Mouse (Mus musculus): ENCODE results near the gene Exoc2. TPM values are rescaled to one million over a fixed set of nuclear protein-coding genes. Genes with fewer than 3 reads are reported as not detected.

The Exoc2 gene
- polyA plus RNA-seq, 1 experiment from 2014 or later, result 12.7 TPM

DNA sequence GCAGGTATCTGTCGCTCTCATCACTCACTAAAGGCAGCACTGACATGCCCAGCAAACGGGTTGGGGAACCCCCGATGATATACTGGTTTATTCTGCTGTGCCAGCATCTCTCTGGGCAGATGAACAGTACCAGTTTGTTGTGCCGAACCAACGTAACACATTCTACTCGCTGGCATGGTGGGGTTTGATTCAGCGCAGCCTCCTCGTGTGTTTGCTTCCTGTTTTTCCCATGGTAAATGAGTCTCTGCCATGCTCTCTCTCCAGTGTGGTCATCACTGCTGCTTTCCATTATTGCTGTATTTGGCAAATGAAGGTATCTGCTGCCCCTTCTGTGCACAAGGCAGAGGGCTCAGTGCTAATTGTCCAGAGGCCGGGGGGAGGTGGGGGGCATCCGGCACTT is 15.8 kb upstream of the Exoc2 start:
- no peak overlapping the region for H3K9ac ChIP-seq (ENCODE audit: low read length)
- H3K4me1 ChIP-seq (replicated peaks; ENCODE audit: control insufficient read depth, insufficient read depth), result no peaks in the 10 kb centered on the region
- H3K4me2 ChIP-seq (replicated peaks; ENCODE audit: low read depth), result 0 out of 2 replicates have a peak overlapping the region, but pooled peaks have one; percentile 8
- H3K27me3 ChIP-seq (ENCODE audit: control insufficient read depth, insufficient read depth, low read length), result no peaks in the 10 kb centered on the region
- ATAC-seq (ENCODE audit: low FRiP score, low TSS enrichment) (peak; percentile 13; the same call in 1 of the 2 replicates), DNase-seq (ENCODE audit: low spot score) (no peak)
- no peaks in the 10 kb centered on the region for H3K9me3 ChIP-seq (ENCODE audit: control insufficient read depth, low read length)
- TF ChIP-seq CTCF (IDR thresholded peaks at IDR 0.05; ENCODE audit: low read depth) (no peak), EP300 (optimal IDR thresholded peaks at IDR 0.05) (no peak)
- H3K27ac ChIP-seq (replicated peaks), result no peak overlapping the region
- H3K36me3 ChIP-seq (ENCODE audit: control insufficient read depth, insufficient read depth, low read length), result no peaks in the 10 kb centered on the region
- no peak overlapping the region for H3K4me3 ChIP-seq (ENCODE audit: low read depth, low read length)
- WGBS, result 66% methylated on average over 10 of the region's 10 CpGs

DNA sequence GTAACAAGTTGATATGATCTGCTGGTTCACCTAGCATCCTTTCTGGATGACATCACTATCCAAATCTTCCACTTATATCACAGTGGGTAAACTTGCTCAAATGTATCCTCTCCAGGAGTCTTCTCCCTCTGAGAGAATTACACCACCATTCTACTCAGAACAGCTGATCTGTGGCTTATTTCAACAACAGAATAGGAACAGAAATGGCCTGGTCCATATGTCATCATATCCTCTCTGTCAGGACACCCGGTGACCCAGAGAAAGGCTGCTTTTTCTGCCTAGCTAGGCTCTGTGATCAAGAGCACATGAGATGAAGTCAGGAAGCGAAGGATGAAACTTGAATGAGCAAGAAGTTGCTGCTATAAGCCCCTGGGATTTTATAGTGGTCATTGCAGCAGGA is 13.8 kb upstream of the Exoc2 start:
- Histone ChIP-seq H3K4me2 (replicated peaks; ENCODE audit: low read depth) (no peak overlapping the region), H3K36me3 (ENCODE audit: control insufficient read depth, insufficient read depth, low read length) (no peaks in the 10 kb centered on the region), H3K4me3 (ENCODE audit: low read depth, low read length) (no peak overlapping the region), H3K9me3 (ENCODE audit: control insufficient read depth, low read length) (no peaks in the 10 kb centered on the region), H3K4me1 (replicated peaks; ENCODE audit: control insufficient read depth, insufficient read depth) (no peaks in the 10 kb centered on the region), H3K27me3 (ENCODE audit: control insufficient read depth, insufficient read depth, low read length) (no peaks in the 10 kb centered on the region), H3K27ac (replicated peaks) (no peak overlapping the region), H3K9ac (ENCODE audit: low read length) (no peak overlapping the region)
- 78% methylated on average over 2 of the region's 2 CpGs for WGBS
- TF ChIP-seq CTCF (IDR thresholded peaks at IDR 0.05; ENCODE audit: low read depth) (no peak), EP300 (optimal IDR thresholded peaks at IDR 0.05) (no peak)
- ATAC-seq (ENCODE audit: low FRiP score, low TSS enrichment) (no peak), DNase-seq (ENCODE audit: low spot score) (no peak)

DNA sequence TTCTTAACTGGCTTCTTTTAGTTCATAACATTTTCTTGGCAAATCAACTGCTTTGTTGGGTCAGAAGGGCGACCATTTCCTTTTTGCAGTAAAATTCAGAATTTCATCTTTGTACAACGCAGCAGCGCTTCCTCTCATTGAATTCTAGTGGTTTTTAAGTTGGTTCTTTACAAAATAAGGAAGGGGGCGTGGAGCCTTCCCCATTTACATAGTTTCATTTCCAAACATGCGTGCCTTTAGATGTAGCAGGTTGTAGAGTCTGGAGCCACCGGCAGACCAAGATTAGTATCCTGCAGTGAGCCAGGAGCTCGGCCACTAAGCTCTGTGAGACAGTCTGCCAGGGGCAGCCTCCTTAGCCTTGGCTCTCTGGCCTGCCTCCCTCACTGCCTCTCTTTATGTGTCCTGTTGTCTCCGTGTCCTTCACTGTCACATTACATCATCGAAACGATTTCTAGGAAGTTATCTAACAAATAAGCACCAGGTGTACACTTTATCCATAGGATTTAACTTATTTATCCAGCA is 13.1 kb upstream of the Exoc2 start:
- TF ChIP-seq CTCF (IDR thresholded peaks at IDR 0.05; ENCODE audit: low read depth) (no peak), EP300 (optimal IDR thresholded peaks at IDR 0.05) (no peak)
- H3K4me1 ChIP-seq (replicated peaks; ENCODE audit: control insufficient read depth, insufficient read depth), result no peaks in the 10 kb centered on the region
- H3K27me3 ChIP-seq (ENCODE audit: control insufficient read depth, insufficient read depth, low read length), result no peaks in the 10 kb centered on the region
- H3K36me3 ChIP-seq (ENCODE audit: control insufficient read depth, insufficient read depth, low read length), result no peaks in the 10 kb centered on the region
- no peaks in the 10 kb centered on the region for H3K9me3 ChIP-seq (ENCODE audit: control insufficient read depth, low read length)
- no peak overlapping the region for H3K9ac ChIP-seq (ENCODE audit: low read length)
- no peak for DNase-seq (ENCODE audit: low spot score)
- no peak for ATAC-seq (ENCODE audit: low FRiP score, low TSS enrichment)
- peak overlapping the region; percentile 59 for H3K4me2 ChIP-seq (replicated peaks; ENCODE audit: low read depth)
- peak overlapping the region; percentile 86; the same call in 1 of the 2 replicates for H3K27ac ChIP-seq (replicated peaks)
- WGBS, result 53% methylated on average over 10 of the region's 10 CpGs
- peak overlapping the region; percentile 32; the same call in 1 of the 2 replicates for H3K4me3 ChIP-seq (ENCODE audit: low read depth, low read length)

DNA sequence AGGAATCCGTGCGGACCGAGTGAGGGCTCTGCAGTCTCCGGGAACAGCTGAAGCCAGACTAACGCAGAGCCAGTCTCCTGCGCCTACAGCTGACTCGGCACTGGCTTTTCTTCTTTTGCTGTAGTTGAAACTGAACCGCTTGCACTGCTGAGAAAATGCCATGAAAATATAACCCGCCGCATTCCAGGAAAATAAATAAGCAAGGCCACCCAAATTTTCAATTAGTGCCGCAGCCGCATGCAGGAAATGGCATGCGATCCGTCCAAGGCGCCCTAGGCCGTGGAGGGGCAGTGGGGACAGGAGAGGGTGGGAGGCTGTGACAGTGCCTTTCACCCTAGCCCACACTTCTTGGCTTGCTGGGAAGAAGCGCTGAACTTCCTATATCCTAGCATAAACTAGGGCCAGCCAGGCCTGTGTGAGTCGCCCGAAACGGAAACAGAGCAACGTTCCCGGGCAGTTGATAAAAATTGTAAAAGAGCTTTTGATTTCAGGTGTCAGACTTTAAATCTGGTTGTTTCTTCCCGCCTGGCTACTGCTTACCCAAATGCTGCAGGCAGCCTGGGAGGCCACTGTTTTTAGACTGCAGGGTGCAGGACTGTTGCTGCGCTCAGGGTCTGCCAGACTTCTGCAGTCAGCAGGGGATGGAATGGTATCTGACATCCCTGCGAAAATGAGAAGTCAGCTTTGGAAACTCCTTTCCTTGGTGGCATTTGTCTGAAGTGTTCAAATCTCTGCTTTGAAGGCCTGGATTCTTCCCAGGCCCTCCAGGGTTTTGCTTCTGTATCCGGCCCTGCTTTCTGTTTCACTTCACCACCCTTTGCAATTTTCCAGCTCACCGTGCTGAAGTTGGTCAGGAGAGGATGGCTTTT is 11.9 kb upstream of the Exoc2 start:
- Histone ChIP-seq H3K4me1 (replicated peaks; ENCODE audit: control insufficient read depth, insufficient read depth) (no peaks in the 10 kb centered on the region), H3K27me3 (ENCODE audit: control insufficient read depth, insufficient read depth, low read length) (no peaks in the 10 kb centered on the region), H3K4me2 (replicated peaks; ENCODE audit: low read depth) (peak overlapping the region; percentile 59), H3K36me3 (ENCODE audit: control insufficient read depth, insufficient read depth, low read length) (no peaks in the 10 kb centered on the region), H3K9ac (ENCODE audit: low read length) (peak overlapping the region; percentile 64), H3K27ac (replicated peaks) (peak overlapping the region; percentile 86), H3K4me3 (ENCODE audit: low read depth, low read length) (peak overlapping the region; percentile 32), H3K9me3 (ENCODE audit: control insufficient read depth, low read length) (no peaks in the 10 kb centered on the region)
- no peak for TF ChIP-seq CTCF (IDR thresholded peaks at IDR 0.05; ENCODE audit: low read depth)
- TF ChIP-seq EP300 (optimal IDR thresholded peaks at IDR 0.05), result no peak
- WGBS, result 19% methylated on average over 27 of the region's 27 CpGs
- ATAC-seq (ENCODE audit: low FRiP score, low TSS enrichment), result no peak; the same call in 1 of the 2 replicates
- peak; percentile 48 for DNase-seq (ENCODE audit: low spot score)

DNA sequence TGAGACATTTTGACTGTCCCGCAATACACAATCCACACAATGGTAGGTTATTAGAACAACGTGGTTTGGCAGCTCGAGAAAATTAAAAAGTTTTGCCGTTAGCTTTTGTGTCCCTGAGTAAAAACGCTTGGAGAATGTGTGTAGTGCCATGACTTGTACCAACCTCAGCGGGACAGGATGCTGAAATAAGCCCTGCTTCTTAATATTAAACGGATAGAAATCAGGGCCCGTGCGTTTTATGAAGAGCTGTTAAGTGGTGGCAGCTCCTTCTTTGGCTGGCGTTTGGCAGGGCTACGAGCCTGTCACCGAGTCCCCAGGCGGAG is 11.3 kb upstream of the Exoc2 start:
- TF ChIP-seq CTCF (IDR thresholded peaks at IDR 0.05; ENCODE audit: low read depth) (no peak), EP300 (optimal IDR thresholded peaks at IDR 0.05) (no peak)
- ATAC-seq (ENCODE audit: low FRiP score, low TSS enrichment), result no peak

GRCm38 (mm10) chr13:30981666-30982065 is 7.8 kb upstream of the Exoc2 start:
- Histone ChIP-seq H3K27me3 (ENCODE audit: control insufficient read depth, insufficient read depth, low read length) (no peaks in the 10 kb centered on the region), H3K27ac (replicated peaks) (no peak overlapping the region), H3K36me3 (ENCODE audit: control insufficient read depth, insufficient read depth, low read length) (no peaks in the 10 kb centered on the region), H3K4me1 (replicated peaks; ENCODE audit: control insufficient read depth, insufficient read depth) (no peaks in the 10 kb centered on the region), H3K9me3 (ENCODE audit: control insufficient read depth, low read length) (no peaks in the 10 kb centered on the region), H3K4me2 (replicated peaks; ENCODE audit: low read depth) (no peak overlapping the region), H3K4me3 (ENCODE audit: low read depth, low read length) (no peak overlapping the region), H3K9ac (ENCODE audit: low read length) (no peak overlapping the region)
- WGBS, result 75% methylated on average over 1 of the region's 1 CpGs
- TF ChIP-seq CTCF (IDR thresholded peaks at IDR 0.05; ENCODE audit: low read depth), result peak; percentile 81
- TF ChIP-seq EP300 (optimal IDR thresholded peaks at IDR 0.05), result no peak
- ATAC-seq (ENCODE audit: low FRiP score, low TSS enrichment) (no peak), DNase-seq (ENCODE audit: low spot score) (peak; percentile 48)

More for the DNA sequence above, 11.3 kb upstream of the Exoc2 start:
- 18% methylated on average over 13 of the region's 13 CpGs for WGBS
- Histone ChIP-seq H3K4me1 (replicated peaks; ENCODE audit: control insufficient read depth, insufficient read depth) (no peaks in the 10 kb centered on the region), H3K27me3 (ENCODE audit: control insufficient read depth, insufficient read depth, low read length) (no peaks in the 10 kb centered on the region), H3K9me3 (ENCODE audit: control insufficient read depth, low read length) (no peaks in the 10 kb centered on the region), H3K9ac (ENCODE audit: low read length) (peak overlapping the region; percentile 64), H3K4me2 (replicated peaks; ENCODE audit: low read depth) (peak overlapping the region; percentile 59), H3K27ac (replicated peaks) (peak overlapping the region; percentile 86), H3K36me3 (ENCODE audit: control insufficient read depth, insufficient read depth, low read length) (no peaks in the 10 kb centered on the region), H3K4me3 (ENCODE audit: low read depth, low read length) (peak overlapping the region; percentile 32)
- no peak for DNase-seq (ENCODE audit: low spot score)
